Mouse (Mus musculus) kidney, postnatal 10 days (tissue): Measurements from ENCODE around the gene Tbx1.
A peak's percentile ranks its signal among the peaks of the same experiment; 100 is the strongest.

ENCODE experiments used
- DNase-seq: peaks from one replicate; pipeline ENCODE4 v3.0.0; 2021; ENCODE audit warnings: mixed read lengths

Gene Tbx1

DNA sequence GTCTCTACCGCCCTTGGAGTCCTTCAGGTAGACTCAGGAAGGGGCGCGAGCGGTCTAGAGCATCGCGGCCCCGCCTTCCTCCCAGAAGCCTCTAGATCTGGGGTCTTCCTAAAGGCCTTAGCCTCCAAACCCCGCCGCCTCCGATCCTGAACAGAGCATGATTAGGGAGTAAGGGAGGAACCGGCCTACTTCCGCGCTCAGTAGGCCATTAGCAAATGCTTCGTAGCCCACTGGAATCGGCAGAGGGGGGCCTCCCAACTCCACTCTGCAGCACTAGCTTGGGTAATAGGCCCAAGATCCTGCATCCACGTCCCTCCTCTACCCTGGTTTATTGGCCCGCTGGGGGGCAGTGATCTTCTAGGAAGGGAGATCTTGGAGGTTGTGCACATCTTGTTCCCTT is 31.5 kb upstream of the Tbx1 start, which contains the start of gene Gp1bb:
TSS of gene Gp1bb (minus strand) at position 385 of the 400 bp plus-strand sequence.
- DNase-seq, result no peak

DNA sequence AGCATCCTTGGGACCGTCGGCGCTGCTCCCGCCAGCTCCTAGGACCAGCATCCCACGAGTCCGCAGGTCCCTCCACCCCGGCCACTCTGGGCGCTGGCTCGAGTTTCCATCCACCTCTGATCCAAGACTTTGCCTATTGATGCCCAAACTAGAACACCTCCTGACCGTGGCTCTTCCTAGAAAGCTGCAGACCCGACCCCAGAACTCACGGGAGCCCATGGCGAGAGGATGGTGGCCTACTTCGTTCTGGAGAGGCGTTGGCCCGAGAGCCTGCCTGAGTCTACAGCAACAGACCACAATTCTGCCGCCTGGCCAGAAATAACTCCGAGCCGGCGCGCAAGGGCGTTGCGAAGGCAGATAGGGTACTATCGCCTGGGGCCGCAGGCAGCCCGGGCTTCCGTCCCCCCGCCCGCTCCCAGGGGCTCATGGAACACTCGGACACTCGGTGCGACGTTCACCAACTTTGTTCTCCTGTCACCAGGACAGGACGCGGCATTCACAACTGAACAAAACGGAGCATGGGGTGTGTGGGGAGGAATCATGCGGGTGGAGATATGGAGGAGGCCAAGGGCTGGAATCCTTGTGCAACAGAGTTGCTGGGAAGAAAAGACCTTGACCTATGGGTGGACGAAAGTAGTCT is 31.0 kb upstream of the Tbx1 start:
- DNase-seq, result no peak

DNA sequence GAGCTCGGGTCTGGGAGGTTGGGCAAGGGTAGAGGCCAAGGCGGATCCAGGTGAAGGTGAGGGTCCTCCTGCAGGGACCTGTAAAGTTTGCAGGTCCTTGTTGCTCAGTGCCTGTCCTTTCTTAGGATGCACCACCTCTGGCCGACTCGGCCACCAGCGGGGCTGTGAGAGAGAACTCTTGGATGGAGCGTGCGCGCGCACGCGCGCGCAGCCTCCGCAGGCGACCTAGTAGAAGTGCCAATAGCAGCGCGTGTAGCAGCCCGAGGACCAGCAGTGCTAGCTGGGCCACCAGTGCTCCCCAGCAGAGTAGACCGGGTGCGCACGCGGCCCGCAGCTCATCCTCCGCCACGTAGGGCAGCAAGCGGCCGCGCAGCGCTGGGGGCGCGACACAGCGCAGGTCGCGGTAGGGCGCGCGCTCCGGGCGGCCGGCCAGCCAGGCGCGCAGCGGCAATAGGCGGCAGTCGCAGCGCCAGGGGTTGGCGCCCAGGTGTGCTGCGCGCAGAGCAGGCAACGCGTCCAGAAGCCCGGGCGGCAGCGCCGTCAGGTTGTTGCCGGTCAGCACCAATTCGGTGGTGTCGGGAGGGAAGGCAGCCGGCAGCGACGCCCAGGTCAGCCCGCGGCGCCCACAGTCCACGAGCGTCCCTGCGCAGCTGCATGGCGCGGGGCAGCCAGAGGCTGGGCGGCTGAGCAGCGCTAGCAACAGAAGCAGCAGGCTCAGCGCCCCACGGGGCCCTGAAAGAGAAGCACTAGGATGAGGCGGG is 30.3 kb upstream of the Tbx1 start:
- DNase-seq, result peak; percentile 53

DNA sequence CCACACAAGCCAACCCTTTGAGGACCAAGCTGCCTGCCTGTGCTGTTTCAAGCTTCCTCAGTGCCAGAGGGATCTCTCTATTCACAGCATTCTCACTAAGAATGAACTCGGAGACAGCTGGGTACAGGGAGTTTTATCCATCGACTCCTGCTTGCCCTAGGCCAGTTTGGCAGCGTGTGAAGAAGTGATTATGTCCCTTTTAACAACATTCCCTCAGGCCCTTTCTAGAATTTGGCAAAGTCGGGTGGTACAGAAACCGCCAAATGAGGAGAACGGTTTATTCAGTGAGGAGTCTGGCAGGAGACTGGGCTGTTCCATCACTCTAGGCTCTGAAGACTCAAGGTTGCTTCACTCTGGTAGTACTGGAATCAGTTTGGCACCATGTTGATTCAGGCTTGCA is 29.7 kb upstream of the Tbx1 start:
- DNase-seq, result no peak

DNA sequence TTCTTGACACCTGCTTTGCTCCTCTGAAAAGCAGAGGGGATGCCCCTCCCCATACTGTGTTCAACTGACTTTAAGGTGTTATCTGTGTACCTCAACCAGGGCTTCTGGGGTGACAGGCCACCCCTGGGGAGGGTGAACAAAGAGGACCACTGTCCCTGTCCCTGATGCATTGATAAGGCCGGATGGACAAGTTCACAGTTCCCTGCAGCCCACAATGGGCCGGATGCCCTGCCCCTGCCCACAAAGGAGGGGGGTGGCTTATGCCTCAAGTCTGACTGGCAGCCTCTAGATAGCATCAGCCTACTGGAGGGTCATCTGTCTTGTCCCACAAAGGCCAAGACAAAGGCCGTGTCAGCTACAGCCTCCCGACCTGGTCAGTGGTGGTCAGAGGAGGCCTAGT is 28.6 kb upstream of the Tbx1 start:
- no peak for DNase-seq

DNA sequence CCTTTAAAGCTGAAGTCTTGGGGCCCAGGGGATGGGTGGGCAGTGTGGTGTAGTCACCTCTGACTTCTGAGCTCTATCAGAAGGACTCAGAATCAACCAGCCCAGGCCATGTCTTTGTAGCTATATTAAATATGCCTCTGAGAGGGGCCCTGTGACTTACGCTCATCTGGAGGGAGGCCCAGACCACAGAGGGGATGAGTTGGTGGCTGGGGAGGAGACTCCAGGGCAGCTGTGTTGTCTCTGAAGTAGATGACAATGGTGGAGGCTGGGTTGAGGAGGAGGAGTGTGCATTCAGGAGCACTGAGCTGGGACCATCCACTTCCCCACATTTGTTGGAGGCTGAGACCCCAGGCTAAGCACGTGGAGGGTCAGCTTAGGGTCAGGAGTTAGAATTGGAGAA is 27.8 kb upstream of the Tbx1 start:
- peak; percentile 54 for DNase-seq

DNA sequence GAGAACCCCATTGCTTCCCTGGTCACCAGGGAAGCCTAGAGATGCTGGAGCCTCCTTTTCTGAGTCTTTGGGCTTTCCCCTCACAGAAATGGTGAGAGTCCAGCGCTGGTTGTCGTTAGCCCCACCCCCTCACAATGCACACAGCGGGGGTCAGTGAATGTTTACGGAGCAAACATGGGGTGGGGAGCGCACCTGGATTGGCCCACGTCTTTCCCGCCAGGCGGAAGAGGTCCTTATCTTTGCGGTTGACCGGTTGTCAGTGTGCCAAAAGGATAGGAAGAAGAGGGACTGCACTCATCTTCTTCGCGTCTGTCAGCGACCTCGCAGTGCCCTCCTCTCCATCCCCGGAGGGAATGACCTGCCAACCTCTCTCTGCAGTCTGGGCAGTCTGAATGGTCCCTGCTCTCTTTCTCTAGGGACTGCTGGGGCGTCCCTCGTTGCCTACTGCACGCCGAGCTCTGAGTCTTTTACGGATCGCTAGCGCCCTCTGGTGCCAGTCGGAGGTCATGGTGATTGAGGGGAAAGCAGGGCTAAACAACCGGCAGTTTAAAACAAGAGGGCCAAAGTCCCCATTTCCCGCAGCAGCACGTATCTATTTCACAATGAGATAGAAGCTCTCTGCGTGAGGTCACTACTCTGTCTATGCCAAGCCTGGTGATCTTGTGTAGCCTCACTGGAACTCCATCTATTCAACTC is 27.0 kb upstream of the Tbx1 start:
- DNase-seq, result peak; percentile 92

DNA sequence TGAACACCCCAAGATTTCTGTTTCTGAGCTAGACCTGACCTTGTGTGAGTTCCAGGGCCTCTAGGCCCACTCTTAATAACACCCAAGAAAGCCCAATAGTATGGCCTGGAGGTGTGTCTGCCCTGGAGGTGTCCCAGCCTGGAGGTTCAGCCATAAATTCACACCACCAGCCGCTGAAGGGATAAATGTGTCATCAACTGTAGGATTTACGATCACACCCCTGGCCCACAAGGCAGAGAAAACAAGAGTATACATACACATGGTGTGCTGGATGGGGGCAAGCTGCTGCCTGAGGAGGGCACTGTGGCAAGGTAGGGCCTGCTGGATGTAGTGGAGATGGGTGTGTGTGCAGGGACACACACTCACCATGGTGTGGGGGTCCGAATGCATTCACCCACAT is 22.8 kb upstream of the Tbx1 start:
- DNase-seq, result no peak

DNA sequence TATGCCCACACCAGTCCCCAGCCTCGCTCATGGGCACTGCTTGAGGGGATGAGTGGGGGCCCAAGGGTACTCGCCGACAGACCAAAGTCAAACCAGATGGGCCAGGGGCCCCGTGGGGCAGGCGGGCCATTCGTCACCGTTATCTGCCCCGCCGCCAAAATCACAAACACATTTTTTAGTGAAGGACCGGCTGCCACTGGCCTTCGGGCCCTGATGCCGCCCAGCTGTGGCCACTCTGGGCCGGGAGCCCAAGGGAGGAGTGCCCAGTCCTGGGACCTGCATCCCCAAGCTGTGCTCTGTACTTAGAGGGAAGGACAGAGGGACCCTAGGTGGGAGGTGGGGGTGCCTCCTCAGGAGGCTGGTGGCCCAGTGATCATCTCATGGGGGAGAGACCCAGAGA is 21.3 kb upstream of the Tbx1 start:
- DNase-seq, result no peak

DNA sequence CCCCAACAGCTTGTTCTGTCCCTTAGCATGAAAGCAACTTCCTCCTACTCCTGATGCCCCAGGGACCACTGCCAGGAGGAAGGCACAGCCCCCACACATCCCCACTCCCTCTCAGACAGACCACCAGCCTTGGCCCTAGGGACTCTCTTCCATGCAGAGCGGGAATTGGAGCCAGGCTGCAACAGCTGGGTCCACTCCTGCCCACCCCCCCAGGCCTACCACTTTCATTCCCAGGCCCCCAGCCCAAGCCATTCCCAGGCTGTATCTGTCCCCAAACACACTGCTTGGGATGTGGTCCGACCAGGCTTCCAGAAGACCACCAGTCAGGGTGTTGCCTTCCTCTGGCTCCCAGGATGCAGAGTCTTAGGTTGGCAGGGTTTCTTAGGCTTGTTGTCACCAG is 18.6 kb upstream of the Tbx1 start:
- DNase-seq, result no peak

DNA sequence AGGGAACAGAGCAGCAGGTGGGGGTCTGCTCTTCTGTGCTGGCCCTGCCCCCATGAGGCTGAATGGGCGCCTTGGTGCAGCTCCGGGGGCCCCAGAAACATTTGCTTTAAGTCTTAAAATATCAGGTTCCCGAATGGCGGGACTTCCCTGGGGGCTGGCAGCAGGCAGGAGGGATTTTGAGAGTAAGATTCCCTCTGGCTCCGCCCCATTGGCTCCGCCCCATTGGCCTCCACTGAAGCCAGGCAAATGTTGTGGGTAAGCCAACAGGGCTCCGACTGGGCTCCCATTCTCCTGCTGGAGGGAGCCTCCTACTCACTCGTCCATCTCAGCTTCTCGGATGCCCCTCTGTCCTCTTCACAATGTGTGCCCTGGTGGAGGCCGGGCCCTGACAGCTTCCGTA is 17.8 kb upstream of the Tbx1 start:
- DNase-seq, result peak; percentile 57

DNA sequence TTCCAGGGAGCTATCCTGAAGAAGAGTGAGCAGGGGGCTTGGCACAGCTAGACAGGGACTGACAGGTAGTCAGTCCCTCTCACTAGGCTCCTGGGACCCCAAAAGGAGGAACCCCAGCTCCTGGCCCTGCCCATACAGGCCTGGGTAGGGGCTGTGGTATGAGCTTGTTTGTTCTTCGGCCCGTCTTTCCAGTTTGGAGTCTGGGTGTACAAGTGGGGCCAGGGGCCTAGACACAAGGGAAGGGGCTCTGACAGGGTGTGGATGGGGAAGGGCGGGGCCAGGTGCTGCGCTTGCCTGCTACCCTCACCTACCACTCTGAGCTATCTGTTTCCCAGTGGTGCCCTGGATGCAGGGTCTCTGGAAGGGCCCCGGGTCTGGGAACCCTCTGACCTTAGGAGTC is 15.2 kb upstream of the Tbx1 start:
- DNase-seq, result no peak

DNA sequence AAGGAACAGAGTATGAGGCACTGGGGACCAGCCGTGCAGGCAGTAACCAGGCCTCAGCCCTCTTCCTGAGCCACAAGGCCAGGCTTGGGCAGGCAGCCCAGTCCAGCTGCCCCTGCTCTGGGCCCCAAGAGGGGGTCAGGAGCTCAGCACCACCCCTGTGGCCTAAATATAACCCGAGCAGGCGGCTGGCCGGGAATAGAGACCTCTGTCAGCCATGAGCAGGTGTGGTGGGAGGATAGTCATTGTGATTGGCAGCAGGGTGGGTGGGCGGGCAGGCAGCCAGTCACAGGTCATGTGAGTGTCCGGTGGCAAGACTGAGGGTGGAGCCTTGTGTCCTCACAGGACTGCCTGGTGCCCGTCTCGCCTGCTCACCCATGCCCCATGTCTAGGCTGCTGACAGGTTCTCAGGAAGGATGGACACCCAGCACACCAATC is 13.8 kb upstream of the Tbx1 start:
- peak; percentile 47 for DNase-seq

DNA sequence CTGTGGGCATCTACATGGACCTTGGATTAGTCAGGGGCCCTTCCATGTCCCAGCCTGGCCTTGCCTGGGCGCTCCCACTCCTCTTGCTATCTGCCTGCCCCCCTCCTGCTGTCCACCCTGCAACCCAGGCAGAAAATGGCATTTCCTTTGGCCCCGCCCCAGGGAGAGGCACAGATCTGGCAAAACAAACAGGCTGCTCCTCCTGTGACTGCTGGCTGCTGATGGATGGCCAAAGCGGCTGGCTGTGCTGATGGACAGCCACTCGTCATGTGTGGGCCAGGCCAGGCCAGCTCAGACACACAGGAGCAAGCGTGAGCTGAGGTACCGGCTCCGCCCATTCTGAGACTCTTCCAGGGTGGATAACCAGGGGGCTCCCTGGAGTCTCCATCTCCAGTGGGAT is 11.0 kb upstream of the Tbx1 start:
- DNase-seq, result no peak

DNA sequence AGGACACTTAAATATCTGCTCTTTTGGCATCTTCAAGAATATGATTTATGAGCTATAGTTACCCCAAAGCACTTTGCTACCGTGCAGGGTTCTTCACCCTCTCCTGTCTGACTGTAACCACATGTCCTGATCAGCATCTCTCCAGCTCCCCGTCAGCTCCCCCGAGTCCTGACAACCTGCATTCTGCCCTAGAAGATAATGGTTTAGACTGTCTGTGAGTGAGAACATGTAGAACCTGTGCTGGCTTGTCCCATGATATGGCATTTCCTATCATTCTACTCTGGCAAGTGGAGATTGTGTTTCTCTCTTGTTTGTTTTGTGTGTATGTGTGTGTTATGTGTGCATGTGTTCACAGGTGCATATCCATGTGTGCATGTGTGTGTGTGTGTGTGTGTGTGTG is 7.5 kb upstream of the Tbx1 start:
- DNase-seq, result no peak

DNA sequence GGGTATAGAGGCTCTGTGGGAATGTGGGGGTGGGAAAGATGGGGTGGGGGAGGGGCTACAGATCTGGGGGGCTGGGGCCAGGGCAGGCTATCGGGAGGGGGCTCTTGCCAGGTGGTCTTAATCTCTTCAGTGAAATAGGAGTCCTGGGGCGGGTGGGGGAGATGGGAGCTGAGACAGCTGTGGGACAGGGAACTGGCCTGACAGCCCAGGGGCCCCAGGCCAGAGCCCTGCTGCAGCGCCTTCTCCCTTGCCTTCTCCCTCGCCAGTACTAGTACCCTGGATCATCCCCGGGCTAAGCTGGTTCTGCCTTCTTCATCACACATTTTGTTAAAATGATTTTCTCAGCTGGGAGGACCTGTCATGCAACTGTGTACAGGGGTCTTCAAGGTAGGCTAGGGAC is 5.8 kb upstream of the Tbx1 start:
- DNase-seq, result no peak

DNA sequence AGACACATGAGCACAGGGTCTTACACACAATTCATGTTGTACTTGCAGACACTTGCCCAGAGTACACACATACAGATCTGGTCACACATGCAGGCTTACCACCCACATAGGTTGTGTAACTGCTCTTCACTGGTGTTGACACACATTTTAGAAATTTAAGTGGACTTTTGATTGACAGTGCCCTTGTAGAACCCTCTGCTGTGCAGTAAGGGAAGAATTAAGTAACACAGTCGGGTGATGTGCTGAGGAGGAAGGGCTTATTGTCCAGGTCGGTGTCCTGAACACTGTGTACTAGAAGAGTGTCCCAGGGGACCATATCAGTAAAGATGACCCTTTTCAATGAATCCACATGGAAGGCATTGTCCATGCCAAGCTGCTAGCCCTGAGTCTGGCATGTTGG is 3.5 kb upstream of the Tbx1 start:
- DNase-seq, result no peak

DNA sequence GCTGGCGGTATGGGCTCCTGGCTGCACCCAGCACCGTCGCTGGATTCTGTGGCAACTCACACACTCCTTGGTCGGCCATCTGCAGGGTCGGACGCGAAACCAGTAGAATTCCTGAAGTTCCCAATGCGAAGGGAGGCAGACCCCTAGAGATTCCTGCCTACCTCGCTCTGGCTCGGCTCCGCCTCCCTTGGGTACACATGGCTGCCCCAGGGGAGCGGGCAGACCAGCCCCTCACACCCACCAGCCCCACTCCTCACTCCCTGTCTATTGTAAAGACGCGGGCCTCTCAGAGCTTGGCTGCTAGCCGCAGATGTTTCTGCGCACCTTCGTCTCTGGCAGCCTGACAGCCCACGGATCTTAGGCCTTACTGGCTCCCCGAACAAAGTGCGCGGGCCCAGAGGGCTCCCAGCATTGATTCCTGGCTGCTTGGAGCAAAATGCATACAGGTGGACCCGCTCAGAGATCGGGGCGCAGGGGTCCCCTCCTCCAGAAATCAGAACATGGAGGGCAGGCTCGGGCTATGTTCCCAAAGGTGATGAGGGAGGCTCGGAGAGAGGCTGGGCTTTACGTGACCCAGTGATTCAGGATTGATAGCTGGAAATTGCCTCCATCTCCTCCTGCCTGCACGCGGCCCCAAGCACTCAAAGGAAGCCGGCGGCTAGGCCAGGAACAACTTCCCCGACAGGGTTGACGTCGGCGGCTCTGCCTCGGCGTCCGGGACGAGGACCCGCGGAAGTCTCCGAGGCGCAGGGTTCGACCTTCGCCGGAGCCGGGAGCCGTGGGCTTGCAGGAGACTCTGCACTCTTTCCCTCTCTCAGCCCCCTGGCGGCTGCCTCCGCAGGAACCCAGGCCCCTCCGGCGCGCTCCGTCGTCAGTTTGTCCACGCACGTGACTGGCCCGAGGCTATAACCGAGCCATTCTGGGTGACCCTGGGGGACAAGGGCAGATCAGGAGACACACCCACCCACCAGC is 862 bp upstream of the Tbx1 start:
- peak; percentile 69 for DNase-seq

DNA sequence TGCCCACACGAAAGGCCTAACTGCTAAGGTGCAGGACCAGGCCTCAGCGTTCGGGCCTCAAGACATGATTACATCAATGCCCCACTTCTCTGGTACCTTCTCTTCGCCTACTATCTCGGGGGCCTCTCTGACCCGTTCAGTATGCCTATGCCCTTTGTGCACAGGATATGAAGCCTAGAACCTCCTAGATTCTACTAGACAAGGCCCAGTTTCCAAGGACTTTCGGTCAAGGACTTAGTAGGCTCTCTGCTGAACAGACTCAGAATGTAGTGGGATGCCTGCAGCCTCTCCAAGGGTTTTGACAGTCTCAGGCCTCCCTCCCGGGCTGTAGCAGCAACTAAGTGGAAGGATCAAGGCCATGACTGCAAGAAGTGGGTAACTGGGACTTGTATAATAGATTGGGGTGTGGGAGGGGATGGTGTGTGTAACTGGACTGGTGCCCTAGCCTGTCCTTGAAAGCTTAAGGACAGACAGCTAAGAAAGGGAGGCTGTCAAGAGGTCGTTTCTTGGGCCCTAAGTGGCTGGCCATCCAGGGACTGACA is 1.3 kb downstream of the Tbx1 start:
- no peak for DNase-seq

DNA sequence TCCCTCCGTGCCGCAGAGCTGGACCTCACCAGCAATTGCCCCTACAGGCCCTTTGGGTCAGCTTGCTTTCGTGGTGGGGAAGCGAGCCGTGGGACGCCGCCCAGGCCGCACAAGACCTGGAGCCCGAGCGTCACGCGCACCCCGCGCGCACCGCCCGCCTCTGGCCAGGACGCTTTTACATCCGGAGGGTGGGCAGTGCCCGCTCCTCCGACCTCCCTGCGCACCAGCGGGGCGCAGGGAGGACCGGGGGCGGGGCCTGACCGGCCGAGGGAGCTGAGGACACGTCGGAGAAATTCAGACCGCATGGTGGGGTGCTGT is 1.8 kb downstream of the Tbx1 start:
- no peak for DNase-seq

DNA sequence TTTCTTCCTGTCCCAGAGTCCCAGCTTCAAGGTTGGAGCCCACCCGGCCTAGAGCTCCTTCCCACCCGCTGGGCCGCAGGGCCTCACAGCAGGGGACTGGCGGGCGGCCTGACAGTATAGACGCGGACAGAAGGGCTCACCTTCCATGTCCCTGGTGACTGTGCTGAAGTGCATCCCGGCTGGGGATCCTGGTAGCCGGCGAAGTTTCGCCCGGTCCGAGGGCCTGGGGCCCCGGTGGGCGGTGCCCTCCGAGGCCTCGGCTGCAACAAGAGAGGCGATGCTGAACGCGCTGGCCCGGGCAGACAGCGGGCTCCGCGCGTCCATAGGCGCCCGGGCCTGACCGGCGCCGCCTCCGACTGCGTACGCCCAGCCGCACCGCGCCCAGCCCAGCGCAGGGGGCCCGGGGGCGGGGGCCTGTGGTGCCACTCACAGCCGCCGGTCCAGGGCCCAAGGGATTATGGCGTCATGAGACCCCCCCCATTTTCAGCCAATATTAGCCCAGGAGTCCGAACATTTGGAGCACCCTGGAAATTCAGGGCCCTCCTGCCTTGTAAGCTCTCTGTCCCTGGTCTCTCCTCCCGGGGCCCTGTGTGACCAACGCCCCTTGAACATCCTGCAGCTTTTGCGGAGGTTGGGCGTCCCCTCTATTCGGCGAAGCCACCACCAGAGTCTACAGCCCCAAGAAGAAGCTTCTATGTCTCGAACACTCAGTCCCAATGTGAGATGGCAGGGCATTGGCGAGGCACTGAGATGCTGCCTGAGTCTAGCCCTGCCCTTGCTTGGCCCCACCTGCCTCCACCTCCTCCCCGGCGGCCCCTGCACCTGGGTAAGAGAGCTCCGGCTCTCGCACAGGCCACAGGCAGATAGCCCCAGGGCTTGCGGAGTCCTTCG is 2.4 kb downstream of the Tbx1 start:
- DNase-seq, result no peak
